Comparison of ENCODE assay signal across 29 mouse cellular contexts in the genomic region with DNA sequence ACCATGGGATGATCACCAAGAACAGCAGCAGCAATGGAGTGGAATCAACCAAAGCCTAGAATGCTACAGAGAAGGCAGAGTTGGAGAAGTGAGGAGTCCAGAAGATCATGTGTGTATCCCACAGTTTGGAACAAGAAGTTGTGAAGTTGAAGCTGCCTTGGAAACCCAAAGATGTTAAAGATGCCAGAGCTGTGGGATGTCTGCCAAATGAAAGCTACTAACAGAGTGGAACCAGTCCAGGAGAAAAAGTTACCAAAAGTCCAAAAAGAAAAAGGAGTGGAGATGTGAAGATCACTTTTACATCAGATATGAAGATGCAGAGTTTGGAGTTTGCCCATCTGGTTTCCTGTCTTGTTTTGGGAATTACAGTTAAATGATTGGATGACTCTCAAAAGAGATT. TPM values are rescaled to one million over a fixed set of nuclear protein-coding genes. Genes with fewer than 3 reads are reported as not detected.
"Had no signal": no experiment of that assay in that cellular context is flagged by ENCODE, and none has a peak within 500 bp of the region (broad histone marks: within the 10 kb centered on the region; RNA-seq: fewer than 3 reads in every experiment).

No protein-coding gene starts in this region.

- H3K36me3 ChIP-seq: embryonic facial prominence, embryonic 10.5 days; embryonic facial prominence, embryonic 12.5 days; embryonic facial prominence, embryonic 13.5 days; embryonic facial prominence, embryonic 15.5 days; forebrain, embryonic 10.5 days; forebrain, embryonic 12.5 days; forebrain, embryonic 15.5 days had no signal

- DNase-seq: cerebellum, adult 9-11 months; cerebellum, postnatal 10 days; cerebellum, postnatal 14 days; cerebellum, postnatal 25 days; cerebellum, postnatal 36 days; embryo, embryonic 11 days; forebrain, postnatal 0 days; gastrocnemius, adult 2 months; gastrocnemius, postnatal 10 days; gastrocnemius, postnatal 14 days; gastrocnemius, postnatal 25 days; gastrocnemius, postnatal 36 days; heart, adult 18-20 months; heart, adult 2 months had no signal

- H3K9ac ChIP-seq: embryonic facial prominence, embryonic 12.5 days; embryonic facial prominence, embryonic 13.5 days; embryonic facial prominence, embryonic 15.5 days; forebrain, embryonic 12.5 days; forebrain, embryonic 13.5 days; forebrain, embryonic 15.5 days; forebrain, postnatal 0 days had no signal

- H3K4me2 ChIP-seq: embryonic facial prominence, embryonic 12.5 days; embryonic facial prominence, embryonic 13.5 days; embryonic facial prominence, embryonic 15.5 days; forebrain, embryonic 12.5 days; forebrain, embryonic 13.5 days; forebrain, embryonic 15.5 days had no signal

- H3K4me1 ChIP-seq: embryonic facial prominence, embryonic 10.5 days; embryonic facial prominence, embryonic 12.5 days; embryonic facial prominence, embryonic 13.5 days; embryonic facial prominence, embryonic 15.5 days; forebrain, embryonic 12.5 days; forebrain, embryonic 13.5 days; forebrain, embryonic 15.5 days had no signal

- H3K4me3 ChIP-seq: embryonic facial prominence, embryonic 10.5 days; embryonic facial prominence, embryonic 12.5 days; embryonic facial prominence, embryonic 13.5 days; embryonic facial prominence, embryonic 15.5 days; erythroblast, embryonic 14.5 days; forebrain, embryonic 10.5 days; forebrain, embryonic 12.5 days; forebrain, embryonic 13.5 days; forebrain, embryonic 15.5 days; gastrocnemius, adult 2 months; heart, adult 2 months had no signal

- H3K27me3 ChIP-seq: embryonic facial prominence, embryonic 12.5 days; embryonic facial prominence, embryonic 13.5 days; embryonic facial prominence, embryonic 15.5 days; forebrain, embryonic 12.5 days; forebrain, embryonic 13.5 days; forebrain, embryonic 15.5 days had no signal

- H3K9me3 ChIP-seq: embryonic facial prominence, embryonic 10.5 days; embryonic facial prominence, embryonic 12.5 days; embryonic facial prominence, embryonic 13.5 days; embryonic facial prominence, embryonic 15.5 days; forebrain, embryonic 13.5 days; forebrain, embryonic 15.5 days had no signal

- H3K27ac ChIP-seq: embryonic facial prominence, embryonic 10.5 days; embryonic facial prominence, embryonic 12.5 days; embryonic facial prominence, embryonic 13.5 days; embryonic facial prominence, embryonic 15.5 days; forebrain, embryonic 10.5 days; forebrain, embryonic 12.5 days; forebrain, embryonic 13.5 days; forebrain, embryonic 15.5 days; gastrocnemius, adult 2 months; heart, adult 2 months had no signal

- ATAC-seq: forebrain, embryonic 13.5 days; forebrain, embryonic 14.5 days; forebrain, embryonic 15.5 days; forebrain, embryonic 16.5 days; forebrain, postnatal 0 days had no signal

RNA-seq across cellular contexts. Expression of a gene that starts 16.3 kb away (rescaled TPM):
- total RNA-seq: gastrocnemius, adult 18-20 months; gastrocnemius, adult 2 months; gastrocnemius, adult 8-10 months; heart, adult 18-20 months; heart, adult 2 months had no signal

RNA-seq across cellular contexts. Expression of a gene that starts 26.5 kb away (rescaled TPM):
- total RNA-seq: common myeloid progenitor, adult 5-6 weeks; granulocyte monocyte progenitor cell, adult 5-6 weeks had no signal
